Mouse (Mus musculus) mouse embryonic stem cell (cell line): ENCODE results near the gene Aldh3a1.

Experiments used
- in situ Hi-C, 2 experiments: fragments of 300-500 bp; cut with MboI; formaldehyde crosslinking; loops; 1 replicate in 1 of 2; 3 replicates in 1 of 2; pipeline ENCODE4 v1.14.3; 2019 to 2020; ENCODE audit warnings: low sequenced_read_pairs in 2 of 2, low pct_unique_long_range_greater_than_20kb in 1 of 2, mixed read lengths in 1 of 2; ENCODE audit not compliant: unreplicated experiment in 1 of 2

Aldh3a1 gene

DNA sequence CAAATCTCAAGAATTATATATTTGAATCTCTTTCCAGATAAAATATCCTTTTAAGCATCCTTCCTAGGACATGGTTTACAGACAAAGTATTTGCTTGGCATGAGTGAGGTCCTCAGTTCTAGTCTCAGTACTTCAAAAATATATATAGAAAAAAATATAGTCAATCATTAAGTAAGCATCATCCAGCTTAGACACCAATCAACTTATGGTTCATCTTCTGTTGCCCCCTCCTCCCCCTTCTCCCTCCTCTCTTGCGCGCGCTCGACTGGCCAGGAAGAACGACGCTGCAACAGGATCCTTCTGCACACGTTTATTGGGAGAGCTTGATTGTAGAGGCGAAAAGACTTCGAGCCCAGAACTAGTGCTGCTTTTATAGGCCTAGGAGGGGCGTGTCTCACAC lies 15.2 kb upstream of the Aldh3a1 start:
- in situ Hi-C loops = loop anchor here in 1 of 2 experiments (5.0 kb wide), 1 partner anchor 220 kb away; no protein-coding TSS in a partner anchor

DNA sequence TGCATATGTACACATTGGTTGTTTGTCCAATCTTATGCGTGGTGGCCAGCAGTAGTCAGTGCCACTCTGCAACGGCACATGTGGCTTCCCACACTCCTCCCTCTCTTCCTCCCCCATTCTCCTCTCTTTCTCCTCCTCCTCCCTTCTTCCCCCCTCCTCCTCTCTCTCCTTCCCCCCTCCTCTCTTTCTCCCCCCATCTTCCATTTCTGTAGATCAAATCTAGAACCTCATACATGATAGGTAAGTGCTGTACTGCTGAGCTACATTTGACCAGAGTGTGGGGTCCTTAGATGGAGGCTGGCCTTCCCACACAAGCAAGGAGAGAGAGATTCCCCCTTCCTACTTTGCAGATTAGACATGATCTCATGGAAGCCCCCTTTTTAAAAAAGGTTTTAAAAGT lies 14.6 kb upstream of the Aldh3a1 start:
- in situ Hi-C loops = loop anchor here in 1 of 2 experiments (5.0 kb wide), 1 partner anchor 220 kb away; no protein-coding TSS in a partner anchor

DNA sequence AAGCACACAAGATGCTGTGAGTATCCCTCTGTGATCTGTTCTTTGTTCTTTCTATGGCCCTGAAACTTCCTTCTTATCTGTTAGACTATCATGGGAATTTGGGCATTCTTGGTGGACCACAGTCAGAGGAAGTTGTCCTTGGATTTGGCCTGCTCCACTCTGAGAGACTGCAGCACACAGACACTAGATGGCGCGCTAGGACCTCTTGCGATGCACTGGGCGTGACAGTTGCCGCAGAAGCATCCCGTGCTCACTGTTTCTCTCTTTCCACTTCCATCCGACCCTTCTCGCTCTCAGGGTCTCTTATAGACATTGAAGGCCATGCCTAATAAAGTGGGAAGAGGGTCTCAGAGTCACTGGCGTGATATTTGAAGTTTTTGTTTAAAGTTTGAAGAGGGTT lies 13.9 kb upstream of the Aldh3a1 start:
- in situ Hi-C loops = loop anchor here in 1 of 2 experiments (5.0 kb wide), 1 partner anchor 219 kb away; no protein-coding TSS in a partner anchor

DNA sequence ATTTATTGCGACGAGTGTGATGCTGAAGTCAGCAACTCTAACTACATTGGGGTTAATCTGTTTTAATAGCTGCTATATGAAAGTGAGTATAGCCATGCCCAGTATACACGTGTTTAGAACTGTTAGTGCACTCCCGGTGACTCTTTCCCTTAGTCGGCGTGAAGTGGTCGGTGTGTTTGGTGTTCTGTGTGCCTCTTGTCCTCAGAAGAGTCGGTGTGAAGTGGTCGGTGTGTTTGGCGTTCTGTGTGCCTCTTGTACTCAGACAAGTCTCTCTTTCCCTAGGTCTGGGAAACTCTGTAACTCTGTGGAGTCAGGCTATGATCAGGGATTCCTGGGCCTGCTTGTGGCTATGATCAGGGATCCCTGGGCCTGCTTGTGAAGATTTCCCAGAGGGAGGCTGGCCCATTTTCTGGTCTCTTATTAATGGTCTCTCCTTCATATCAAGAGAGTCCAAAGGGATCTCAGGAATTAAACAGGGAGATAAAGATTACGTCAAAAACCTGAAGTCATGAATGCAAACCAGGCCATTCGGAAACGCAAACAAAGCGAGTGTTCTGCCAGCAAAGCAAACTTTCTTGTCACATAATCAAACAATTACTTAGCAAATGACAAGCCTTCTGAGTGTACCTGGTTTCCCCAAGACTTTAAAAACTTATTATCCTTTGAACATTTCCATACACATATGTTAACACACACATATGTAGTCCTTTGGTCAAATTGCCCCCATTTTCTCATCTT lies 10.6 kb upstream of the Aldh3a1 start:
- in situ Hi-C loops = no loop called here

DNA sequence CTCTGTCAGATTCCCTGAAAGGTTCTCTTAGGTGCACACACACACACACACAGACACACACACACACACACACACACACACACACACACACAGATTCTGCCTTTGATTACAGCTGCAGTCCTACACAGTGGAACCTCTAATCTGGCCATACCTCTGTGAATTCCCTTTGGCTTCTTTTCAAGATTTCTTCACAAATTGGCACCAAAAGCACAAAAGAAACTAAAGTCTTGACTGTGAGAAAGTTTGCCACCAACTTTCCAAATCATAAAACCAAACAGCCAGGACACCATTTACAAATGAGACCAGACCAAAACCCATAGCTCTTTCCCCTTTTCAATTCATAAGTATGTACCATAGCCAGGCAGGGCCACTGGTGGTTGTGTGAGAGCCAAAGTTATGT lies 9.4 kb upstream of the Aldh3a1 start:
- in situ Hi-C loops = no loop called here

DNA sequence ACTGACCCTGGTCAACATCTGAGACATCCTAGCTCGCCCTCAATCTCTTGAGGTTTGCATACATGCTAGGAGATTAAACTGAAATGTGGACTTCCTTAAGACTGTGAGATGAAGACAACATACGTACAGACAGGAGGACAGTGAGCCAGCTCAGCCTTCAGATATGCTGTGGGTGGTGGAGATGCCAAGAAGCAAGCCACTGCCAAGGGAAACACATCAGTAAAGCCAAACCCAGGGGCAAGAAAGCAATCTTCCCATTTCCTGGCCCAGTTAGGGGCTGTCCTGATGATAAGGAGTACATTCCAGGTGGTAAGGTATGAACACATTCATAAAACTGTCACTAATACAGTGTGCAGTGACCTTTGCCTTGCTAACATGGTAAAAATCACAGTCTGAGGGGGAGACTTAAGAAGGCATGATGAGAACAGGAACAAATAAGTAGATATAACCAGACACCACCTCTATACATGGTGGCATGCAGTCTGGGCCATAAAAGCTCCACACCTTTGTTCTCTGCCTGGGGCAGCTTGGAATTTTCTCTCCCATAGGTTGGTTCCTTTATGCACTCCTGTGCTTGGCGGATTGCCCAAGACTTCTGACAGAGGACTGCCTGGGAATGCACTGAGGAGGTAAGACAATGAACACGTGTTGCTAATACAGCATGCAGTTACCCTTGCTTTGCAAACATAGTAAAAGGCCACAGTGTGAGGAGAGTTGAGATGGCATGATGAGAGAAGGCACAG lies 7.5 kb upstream of the Aldh3a1 start:
- in situ Hi-C loops = no loop called here

DNA sequence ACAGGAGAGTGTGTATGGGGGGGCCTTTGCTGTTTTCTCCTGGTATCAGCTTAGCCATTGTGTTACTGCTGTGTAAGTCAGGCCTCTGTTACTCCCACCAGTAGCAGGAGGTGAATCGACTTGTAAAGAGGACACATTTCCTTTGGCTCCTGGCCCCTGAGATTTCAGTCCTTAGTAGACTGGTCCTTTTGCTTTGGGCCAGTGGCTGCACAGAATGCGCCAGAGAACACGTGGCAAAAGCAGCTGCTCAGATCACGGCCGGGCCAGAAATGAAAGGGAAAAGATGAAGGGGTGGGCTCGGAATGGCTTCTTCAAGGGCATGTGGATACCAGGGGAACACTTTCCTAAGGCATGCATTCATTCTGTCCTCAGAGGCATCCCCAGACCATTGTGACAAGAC lies 5.2 kb upstream of the Aldh3a1 start:
- in situ Hi-C loops = no loop called here

DNA sequence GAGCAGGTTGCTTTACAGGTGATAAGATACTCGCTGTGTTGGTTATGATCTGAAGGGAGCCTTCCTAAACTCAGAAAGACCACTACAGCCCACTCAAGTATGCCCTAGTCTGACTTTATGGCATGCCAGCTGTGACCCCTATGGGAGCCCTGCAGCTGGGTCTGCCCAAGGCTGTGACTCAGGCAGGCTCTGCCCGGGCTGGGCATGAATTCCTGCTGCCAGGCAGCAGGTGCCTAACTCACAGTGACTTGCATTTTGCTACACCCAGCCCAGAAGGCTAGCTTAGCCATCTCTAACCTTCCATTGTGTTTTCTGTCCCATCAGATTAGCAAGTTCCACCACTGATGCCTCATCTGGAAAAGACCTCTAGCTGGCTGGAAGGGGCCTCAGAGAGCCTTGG lies 4.5 kb upstream of the Aldh3a1 start:
- in situ Hi-C loops = no loop called here

DNA sequence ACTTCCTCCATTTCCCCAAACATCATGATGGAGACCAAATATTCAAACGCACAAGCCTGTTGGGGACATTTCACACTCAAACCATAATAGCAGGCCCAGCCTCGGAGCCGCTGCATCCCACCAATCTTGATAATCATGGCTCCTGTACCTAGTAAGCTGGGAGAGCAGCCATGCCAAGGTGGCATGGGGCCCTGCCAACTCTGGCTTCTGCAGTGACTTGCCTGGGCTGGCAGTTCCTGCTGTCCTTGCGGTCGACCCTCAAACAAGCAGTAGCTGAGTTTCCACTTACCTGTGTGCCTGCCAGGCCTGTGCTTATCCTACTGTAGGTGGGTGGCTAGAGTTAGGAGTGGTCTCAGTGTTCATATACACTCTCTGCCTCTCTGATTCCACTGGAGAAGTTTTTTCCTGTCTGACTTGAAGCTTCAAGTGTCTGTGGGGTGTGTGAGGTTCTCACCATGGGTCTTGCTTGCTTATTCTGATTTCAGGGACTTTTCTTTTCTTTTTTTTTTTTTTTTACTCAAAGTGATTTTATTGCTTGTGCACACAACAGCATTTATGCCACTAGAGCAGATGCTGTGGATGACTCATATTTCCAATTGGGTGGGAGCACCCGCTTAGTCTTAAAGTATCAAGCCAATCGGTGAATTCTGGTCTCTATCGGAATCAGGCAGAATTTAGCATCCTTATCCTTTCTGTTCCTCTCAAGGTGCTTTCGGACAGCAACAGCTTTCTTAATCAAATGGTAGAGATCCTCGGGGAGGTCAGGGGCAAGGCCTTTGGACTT lies 2.0 kb upstream of the Aldh3a1 start:
- in situ Hi-C loops = no loop called here

DNA sequence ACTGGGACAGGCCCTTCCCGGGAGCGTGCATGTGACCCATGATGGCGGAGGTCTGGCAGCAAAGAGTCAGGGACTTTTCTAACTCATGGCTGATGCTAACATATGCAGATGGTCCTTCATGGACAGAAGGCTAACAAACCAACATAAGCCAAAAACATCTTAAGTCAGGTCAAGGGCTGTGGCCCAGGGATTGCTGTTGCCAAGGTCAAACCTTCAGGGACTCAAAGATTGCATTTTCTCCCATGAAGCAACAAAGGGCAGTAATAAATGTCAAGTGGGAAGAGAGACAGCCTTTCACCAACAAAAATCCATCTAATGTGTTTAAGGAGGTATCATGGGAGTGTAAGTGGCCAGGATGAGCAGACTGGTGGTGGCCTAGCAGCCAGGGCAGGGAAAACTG lies 1.2 kb upstream of the Aldh3a1 start:
- in situ Hi-C loops = no loop called here

DNA sequence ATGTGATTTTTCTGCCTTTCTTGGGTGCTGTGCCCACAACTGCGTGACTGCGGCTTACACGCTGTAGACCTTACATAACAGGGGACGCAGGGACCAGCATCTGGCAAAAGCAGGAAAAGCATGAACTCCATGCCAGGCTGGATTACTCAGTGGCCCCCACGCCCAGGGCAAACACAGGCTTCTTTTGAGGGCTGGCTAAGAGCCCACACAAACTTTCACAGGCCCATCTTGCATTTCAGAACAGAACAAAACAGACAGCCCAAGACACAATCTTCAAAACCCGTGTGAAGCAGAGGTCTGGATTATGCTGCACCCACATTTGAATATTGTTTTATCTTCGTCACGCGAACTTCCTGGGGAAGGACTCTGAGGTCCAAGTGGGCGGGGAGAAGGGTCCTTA lies 979 bp downstream of the Aldh3a1 start:
- in situ Hi-C loops = no loop called here

DNA sequence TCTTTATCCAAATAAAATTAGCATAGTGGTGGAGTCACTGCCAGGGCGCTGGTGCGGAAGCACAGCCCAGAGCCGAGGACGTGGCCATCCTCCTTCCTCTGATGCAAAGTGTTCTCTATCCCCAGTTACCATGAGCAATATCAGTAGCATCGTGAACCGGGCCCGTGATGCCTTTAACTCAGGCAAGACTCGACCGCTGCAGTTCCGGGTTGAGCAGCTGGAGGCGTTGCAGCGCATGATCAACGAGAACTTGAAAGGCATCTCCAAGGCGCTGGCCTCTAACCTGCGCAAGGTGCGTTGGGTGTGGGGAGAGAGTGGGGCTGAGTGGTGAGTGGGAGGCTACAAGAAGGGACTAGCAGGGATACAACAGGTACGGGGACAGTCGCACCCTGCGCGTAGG lies 4.8 kb downstream of the Aldh3a1 start:
- in situ Hi-C loops = no loop called here

DNA sequence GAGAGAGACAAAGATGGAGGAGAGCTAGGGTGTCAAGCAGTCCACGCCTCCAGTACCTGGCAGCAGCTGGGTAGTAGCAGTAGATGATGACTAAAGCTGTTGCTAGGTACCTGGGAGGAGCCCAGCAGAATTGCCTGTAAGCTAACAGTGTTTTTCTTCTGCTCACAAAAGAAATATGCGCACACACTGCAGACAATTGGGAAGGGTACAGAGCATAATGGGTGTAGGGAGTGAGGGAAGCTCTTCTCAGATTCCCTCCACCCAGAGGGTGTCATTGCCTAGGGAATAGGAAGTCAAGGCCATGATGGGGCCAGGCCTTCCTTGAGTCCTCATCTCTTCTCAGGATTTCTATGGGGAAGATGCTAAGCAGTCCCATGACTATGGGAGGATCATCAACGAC lies 8.6 kb downstream of the Aldh3a1 start:
- in situ Hi-C loops = no loop called here

DNA sequence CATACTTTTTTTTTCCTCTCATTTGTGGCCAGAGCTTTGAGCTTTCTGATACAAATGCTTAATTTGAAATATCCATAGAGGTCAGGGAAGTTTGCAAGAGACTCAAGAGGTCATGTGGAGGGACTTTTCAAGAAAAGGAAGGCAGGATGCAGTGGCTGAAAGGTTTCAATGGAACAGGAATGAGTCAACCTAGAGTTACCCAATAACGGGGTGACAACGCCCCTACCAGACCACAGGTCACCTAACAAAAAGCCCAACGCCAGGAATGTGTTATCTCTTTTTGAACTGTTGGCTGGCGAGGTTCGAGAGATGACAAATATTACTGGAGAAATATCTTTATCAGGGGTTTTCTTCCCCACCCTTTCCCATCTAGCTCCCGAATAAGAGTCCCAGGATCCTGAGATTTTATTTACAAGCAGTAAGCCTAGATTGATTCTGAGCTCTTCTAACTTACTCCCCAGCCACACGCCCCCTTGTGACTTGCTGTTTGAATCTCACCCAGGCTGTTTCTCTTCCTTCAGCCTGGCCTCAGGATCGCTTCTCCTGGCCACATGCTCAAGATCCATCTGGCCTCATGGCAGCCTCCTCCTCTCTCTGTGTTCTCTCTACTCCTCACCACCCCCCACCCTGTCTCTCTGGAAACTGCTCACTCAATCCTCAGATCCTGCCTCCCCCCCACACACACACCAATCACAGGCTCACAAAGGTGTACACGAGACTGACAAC lies 13.0 kb downstream of the Aldh3a1 start:
- in situ Hi-C loops = no loop called here

DNA sequence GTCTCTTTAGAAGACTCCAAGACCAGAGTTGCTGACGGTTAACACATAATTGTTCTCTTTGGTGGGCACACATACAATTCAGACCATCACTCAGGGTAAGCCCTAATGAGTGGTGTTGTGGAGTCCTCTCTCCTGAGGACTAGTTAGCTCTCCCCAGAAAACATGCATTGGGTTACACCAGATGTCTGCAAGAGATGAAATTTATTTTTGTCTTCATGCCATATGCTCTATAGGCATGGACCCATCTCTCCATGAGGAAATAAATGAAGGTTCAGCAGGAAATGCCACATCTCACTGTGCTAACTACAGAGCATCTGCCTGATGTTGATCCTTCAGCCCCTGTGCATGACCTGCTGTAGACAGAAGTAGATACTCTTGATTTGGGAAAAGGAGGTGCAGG lies 14.7 kb downstream of the Aldh3a1 start:
- in situ Hi-C loops = no loop called here

DNA sequence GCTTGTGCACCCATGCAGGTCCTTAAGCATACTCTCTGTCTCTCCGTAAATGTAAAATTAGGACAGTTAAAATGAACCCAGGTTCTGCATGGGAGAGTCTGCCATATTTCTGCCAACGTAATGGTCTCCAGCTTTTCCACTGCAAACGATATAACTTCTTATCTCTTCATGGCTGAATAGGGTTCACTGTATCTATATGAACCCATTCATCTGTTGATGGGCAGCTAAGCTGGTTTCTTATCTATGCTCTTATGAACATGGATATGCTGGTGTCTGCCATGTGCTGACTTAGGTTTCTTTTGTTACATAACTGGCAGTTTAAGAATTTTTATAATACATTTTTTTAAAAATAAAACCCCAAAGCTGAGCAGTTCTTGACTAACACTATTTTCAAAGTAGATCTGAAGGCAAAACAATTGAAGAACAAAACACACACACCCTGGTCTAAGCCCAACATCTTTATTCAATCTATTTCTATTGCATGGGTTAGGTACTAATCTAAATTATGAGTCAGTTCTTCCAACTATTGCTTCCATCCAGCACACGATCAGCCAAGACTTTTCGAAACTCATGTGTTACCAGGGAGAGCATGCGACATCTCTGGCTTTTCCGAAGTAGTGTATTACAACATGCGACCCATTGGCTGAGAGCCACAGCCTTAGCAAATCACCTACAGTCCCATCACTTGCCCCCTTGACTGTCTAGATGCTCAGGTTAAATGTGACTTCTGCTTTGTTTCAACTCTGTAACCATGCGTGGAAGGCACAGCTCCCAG lies 15.8 kb downstream of the Aldh3a1 start:
- in situ Hi-C loops = no loop called here

DNA sequence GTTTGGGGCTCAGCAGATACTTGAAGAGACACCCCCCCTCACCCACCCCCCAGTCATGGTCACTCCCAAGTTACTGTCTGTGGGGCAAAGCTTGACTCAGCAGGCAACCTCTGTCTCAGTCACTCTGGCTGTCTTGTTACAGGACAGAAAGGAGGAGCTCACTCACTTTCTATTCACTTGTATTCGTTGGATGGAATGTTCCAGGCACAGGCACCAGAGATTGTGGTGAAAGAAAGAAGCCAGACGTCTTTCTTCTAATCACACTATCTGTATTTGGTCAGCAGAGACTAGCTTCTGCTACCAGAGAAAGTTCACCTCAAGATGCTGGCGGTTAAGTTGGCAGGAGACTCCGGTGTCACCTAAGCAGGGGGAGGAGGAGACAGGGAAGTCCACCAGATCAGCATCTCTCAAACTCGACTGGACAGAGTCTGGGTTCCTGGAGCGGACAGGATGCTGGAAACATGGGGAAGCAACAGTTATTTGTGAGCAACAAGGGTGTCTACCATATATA lies 17.0 kb downstream of the Aldh3a1 start:
- in situ Hi-C loops = no loop called here

DNA sequence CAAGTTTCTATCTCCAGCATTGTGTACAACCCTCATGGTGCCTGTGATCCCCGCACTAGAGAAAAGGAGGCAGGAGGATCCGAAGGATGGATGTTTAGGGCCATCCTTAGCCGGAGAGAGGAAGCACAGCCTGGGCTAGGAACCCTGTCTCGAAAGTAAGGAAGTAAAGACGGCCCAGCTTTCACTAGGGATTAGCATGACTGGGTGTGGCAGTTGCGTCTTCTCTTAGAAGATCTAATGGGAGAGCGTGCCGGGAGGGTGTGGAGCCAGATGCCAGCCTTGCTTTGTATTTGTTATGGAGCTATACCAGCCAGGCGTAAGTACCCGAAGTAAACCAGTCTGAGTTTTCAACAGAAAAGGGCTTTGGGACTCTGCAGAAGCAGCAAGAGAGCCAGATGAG lies 17.6 kb downstream of the Aldh3a1 start:
- in situ Hi-C loops = no loop called here
